Mouse (Mus musculus): ENCODE results near the gene Tenm4. TPM values are rescaled to one million over a fixed set of nuclear protein-coding genes. Genes with fewer than 3 reads are reported as not detected.

Gene Tenm4
- total and polyA plus RNA-seq, 3 experiments, result 9.2 to 15.2 TPM; not detected in 1

DNA sequence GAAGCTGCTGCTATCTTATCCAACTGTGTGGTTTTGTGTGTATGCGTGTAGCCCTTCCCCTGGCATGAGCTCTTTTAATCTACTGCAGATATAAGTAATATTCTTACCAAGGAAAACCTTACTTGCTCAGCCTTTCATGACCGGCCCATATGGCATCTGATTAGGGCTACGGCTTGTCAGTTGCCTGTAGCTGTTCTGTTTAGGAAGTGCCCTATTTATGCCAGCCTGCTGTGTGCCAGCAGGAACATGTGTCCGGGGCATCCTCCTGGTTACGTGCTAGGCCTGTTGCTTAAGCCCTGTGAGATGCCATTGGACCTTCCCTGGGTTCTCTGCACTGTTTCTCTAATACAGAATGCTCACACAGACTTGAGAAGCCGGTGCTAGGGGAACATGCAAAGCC is 655.1 kb downstream of the Tenm4 start:
- Histone ChIP-seq H3K4me3 (ENCODE audit: control insufficient read depth in 1 of 2, insufficient read depth in 1 of 2, low read depth in 2 of 2, low read length in 2 of 2) (no peak overlapping the region), H3K9me3 (replicated peaks; ENCODE audit: insufficient read depth, low read length) (no peaks in the 10 kb centered on the region), H3K9ac (ENCODE audit: control insufficient read depth, low read depth, low read length, poor library complexity, severe bottlenecking) (no peak overlapping the region), H3K27me3 (ENCODE audit: control insufficient read depth in 1 of 2, insufficient read depth in 2 of 2, low read length in 2 of 2) (no peaks in the 10 kb centered on the region), H3K79me2 (ENCODE audit: control insufficient read depth, insufficient read depth, low read length, poor library complexity) (no peaks in the 10 kb centered on the region), H3K36me3 (ENCODE audit: control insufficient read depth in 1 of 2, insufficient read depth in 2 of 2, low read length in 2 of 2) (peaks cover 0 to 7% of the 10 kb centered on the region in 2 experiments; a peak in 3 of 4 replicates), H3K4me1 (ENCODE audit: control insufficient read depth in 1 of 2, insufficient read depth in 2 of 2, low read length in 2 of 2) (peaks cover 2 to 11% of the 10 kb centered on the region in 2 experiments; a peak in 2 of 4 replicates), H3K27ac (ENCODE audit: control insufficient read depth, low read depth, low read length) (peak overlapping the region; percentile 22; the same call in 1 of the 2 replicates)
- TF ChIP-seq SMC3 (IDR thresholded peaks at IDR 0.05; ENCODE audit: low read depth, low read length) (no peak), ZNF384 (IDR thresholded peaks at IDR 0.05; ENCODE audit: low read depth, low read length) (no peak), JUND (IDR thresholded peaks at IDR 0.05; ENCODE audit: low read depth, low read length) (no peak), TAL1 (IDR thresholded peaks at IDR 0.05; ENCODE audit: low read length) (no peak), ZMIZ1 (IDR thresholded peaks at IDR 0.05; ENCODE audit: low read depth, low read length) (no peak), ETS1 (IDR thresholded peaks at IDR 0.05; ENCODE audit: low read depth, low read length) (peak; percentile 75; the same call in 1 of the 2 replicates), EP300 (IDR thresholded peaks at IDR 0.05; ENCODE audit: low read depth in 1 of 2, low read length in 2 of 2) (peak; percentile 42 to 55; a peak in 3 of 4 replicates), ELF1 (IDR thresholded peaks at IDR 0.05; ENCODE audit: low read depth, low read length) (no peak), GATA1 (IDR thresholded peaks at IDR 0.05; ENCODE audit: low read depth, low read length) (peak; percentile 61), POLR2AphosphoS5 (IDR thresholded peaks at IDR 0.05; ENCODE audit: borderline replicate concordance, low read depth, low read length) (no peak), MXI1 (IDR thresholded peaks at IDR 0.05; ENCODE audit: low read depth, low read length) (no peak; the same call in 1 of the 2 replicates), MAX (IDR thresholded peaks at IDR 0.05; ENCODE audit: low read length) (no peak), USF2 (IDR thresholded peaks at IDR 0.05; ENCODE audit: borderline replicate concordance in 1 of 2, insufficient read depth in 1 of 2, low read depth in 1 of 2, low read length in 2 of 2) (no peak), ZKSCAN1 (IDR thresholded peaks at IDR 0.05; ENCODE audit: low read depth, low read length) (no peak), CTCF (IDR thresholded peaks at IDR 0.05 in 2 of 3, conservative IDR thresholded peaks at IDR 0.05 in 1 of 3; ENCODE audit: control insufficient read depth in 1 of 3, insufficient read depth in 1 of 3, low read depth in 2 of 3, low read length in 3 of 3, poor library complexity in 1 of 3, severe bottlenecking in 1 of 3) (no peak), TCF12 (IDR thresholded peaks at IDR 0.05; ENCODE audit: low read depth, low read length) (peak; percentile 45; the same call in 1 of the 2 replicates), NRF1 (IDR thresholded peaks at IDR 0.05; ENCODE audit: insufficient read depth, low read depth, low read length, poor library complexity, severe bottlenecking) (no peak), GABPA (IDR thresholded peaks at IDR 0.05; ENCODE audit: low read depth, low read length) (no peak)
- peak; percentile 67 for DNase-seq (ENCODE audit: low read depth, low spot score)

DNA sequence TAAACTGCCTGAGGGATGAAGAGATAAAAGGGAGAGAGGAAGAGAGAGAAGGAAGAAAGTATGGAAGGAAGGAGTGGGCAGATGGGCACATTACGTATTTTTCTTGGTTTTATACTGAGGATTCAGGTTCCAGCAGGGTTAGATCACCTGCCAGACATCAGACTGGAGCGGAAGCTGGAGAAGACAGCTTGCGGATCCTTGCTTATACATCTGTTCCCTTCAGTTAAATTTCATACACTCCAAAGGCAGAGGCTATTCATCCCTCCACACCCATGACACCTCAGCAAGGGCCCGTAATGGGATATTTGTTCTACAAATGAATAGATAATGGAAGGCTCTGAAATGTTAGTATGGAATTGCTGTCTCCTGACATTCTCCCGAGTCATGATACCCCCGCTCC is 655.6 kb downstream of the Tenm4 start:
- DNase-seq (ENCODE audit: low read depth, low spot score), result no peak

More for the DNA sequence above, 655.6 kb downstream of the Tenm4 start:
- Histone ChIP-seq H3K79me2 (ENCODE audit: control insufficient read depth, insufficient read depth, low read length, poor library complexity) (no peaks in the 10 kb centered on the region), H3K9me3 (replicated peaks; ENCODE audit: insufficient read depth, low read length) (no peaks in the 10 kb centered on the region), H3K27me3 (ENCODE audit: control insufficient read depth in 1 of 2, insufficient read depth in 2 of 2, low read length in 2 of 2) (no peaks in the 10 kb centered on the region), H3K36me3 (ENCODE audit: control insufficient read depth in 1 of 2, insufficient read depth in 2 of 2, low read length in 2 of 2) (peaks cover 0 to 7% of the 10 kb centered on the region in 2 experiments; a peak in 3 of 4 replicates), H3K9ac (ENCODE audit: control insufficient read depth, low read depth, low read length, poor library complexity, severe bottlenecking) (no peak overlapping the region), H3K4me1 (ENCODE audit: control insufficient read depth in 1 of 2, insufficient read depth in 2 of 2, low read length in 2 of 2) (peaks cover 2 to 11% of the 10 kb centered on the region in 2 experiments; a peak in 2 of 4 replicates), H3K27ac (ENCODE audit: control insufficient read depth, low read depth, low read length) (no peak overlapping the region), H3K4me3 (ENCODE audit: control insufficient read depth in 1 of 2, insufficient read depth in 1 of 2, low read depth in 2 of 2, low read length in 2 of 2) (no peak overlapping the region)
- TF ChIP-seq JUND (IDR thresholded peaks at IDR 0.05; ENCODE audit: low read depth, low read length), result no peak
- no peak for TF ChIP-seq ZNF384 (IDR thresholded peaks at IDR 0.05; ENCODE audit: low read depth, low read length)
- TF ChIP-seq NRF1 (IDR thresholded peaks at IDR 0.05; ENCODE audit: insufficient read depth, low read depth, low read length, poor library complexity, severe bottlenecking), result no peak
- no peak for TF ChIP-seq MEF2A (IDR thresholded peaks at IDR 0.05; ENCODE audit: extremely low read depth, insufficient replicate concordance, low read depth, low read length, poor library complexity, severe bottlenecking)
- TF ChIP-seq TBP (IDR thresholded peaks at IDR 0.05; ENCODE audit: low read depth, low read length), result no peak
- no peak for TF ChIP-seq BHLHE40 (IDR thresholded peaks at IDR 0.05; ENCODE audit: borderline replicate concordance, low read depth, low read length)
- TF ChIP-seq USF1 (IDR thresholded peaks at IDR 0.05; ENCODE audit: low read depth, low read length), result no peak
- no peak for TF ChIP-seq EP300 (IDR thresholded peaks at IDR 0.05; ENCODE audit: low read depth in 1 of 2, low read length in 2 of 2)
- no peak for TF ChIP-seq TCF12 (IDR thresholded peaks at IDR 0.05; ENCODE audit: low read depth, low read length)
- TF ChIP-seq GABPA (IDR thresholded peaks at IDR 0.05; ENCODE audit: low read depth, low read length), result no peak
- TF ChIP-seq ZKSCAN1 (IDR thresholded peaks at IDR 0.05; ENCODE audit: low read depth, low read length), result no peak
- no peak for TF ChIP-seq ZMIZ1 (IDR thresholded peaks at IDR 0.05; ENCODE audit: low read depth, low read length)
- no peak for TF ChIP-seq POLR2AphosphoS5 (IDR thresholded peaks at IDR 0.05; ENCODE audit: borderline replicate concordance, low read depth, low read length)
- TF ChIP-seq USF2 (IDR thresholded peaks at IDR 0.05; ENCODE audit: borderline replicate concordance in 1 of 2, insufficient read depth in 1 of 2, low read depth in 1 of 2, low read length in 2 of 2), result no peak
- no peak for TF ChIP-seq POLR2A (IDR thresholded peaks at IDR 0.05; ENCODE audit: control insufficient read depth in 1 of 2, insufficient read depth in 1 of 2, low read depth in 1 of 2, low read length in 2 of 2, poor library complexity in 1 of 2)
- no peak for TF ChIP-seq HCFC1 (IDR thresholded peaks at IDR 0.05; ENCODE audit: low read depth, low read length)
- TF ChIP-seq GATA1 (IDR thresholded peaks at IDR 0.05; ENCODE audit: low read depth, low read length), result no peak
- no peak for TF ChIP-seq MAZ (IDR thresholded peaks at IDR 0.05; ENCODE audit: low read depth, low read length)
- TF ChIP-seq ZC3H11A (IDR thresholded peaks at IDR 0.05; ENCODE audit: low read depth, low read length), result no peak
